ENCODE assay signal across 30 mouse cellular contexts in the genomic region with DNA sequence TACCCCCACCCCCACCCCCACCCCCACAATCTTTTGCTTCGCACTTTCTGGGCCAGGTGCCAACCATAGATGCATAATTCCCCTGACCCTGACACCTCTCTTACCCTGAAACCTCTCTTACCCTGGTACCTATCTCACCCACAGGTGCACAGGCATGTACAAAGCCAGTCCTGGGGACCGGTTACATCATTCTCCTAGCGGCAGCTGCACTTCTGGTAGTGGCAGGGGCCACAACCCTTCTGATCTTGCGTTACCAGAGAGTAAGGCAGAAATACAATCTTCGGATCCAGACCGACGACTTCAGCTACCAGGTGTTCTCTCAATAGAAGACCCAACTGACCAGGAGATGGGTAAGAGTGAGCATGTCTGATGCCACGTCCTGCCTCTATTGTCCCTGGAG. TPM values are rescaled to one million over a fixed set of nuclear protein-coding genes. Genes with fewer than 3 reads are reported as not detected.
"Had no signal": no experiment of that assay in that cellular context is flagged by ENCODE, and none has a peak within 500 bp of the region (broad histone marks: within the 10 kb centered on the region; RNA-seq: fewer than 3 reads in every experiment).

No protein-coding gene starts in this region.

- H3K4me1 ChIP-seq: heart, embryonic 13.5 days; heart, embryonic 15.5 days; hindbrain, embryonic 12.5 days; intestine, embryonic 15.5 days had no signal

- ATAC-seq: forebrain, postnatal 0 days; hindbrain, embryonic 16.5 days; inflammation-experienced regulatory T-cells, adult 6 months; intestine, embryonic 15.5 days; intestine, postnatal 0 days had no signal

- DNase-seq: forebrain, postnatal 0 days; gastrocnemius, postnatal 14 days; gastrocnemius, postnatal 36 days; heart, adult 11 months; heart, adult 2 months; heart, postnatal 14 days; heart, postnatal 36 days; kidney, adult 18-20 months; kidney, adult 8-10 months; kidney, postnatal 10 days; kidney, postnatal 25 days; kidney, postnatal 4 days; left cerebral cortex, postnatal 4 days had no signal

- H3K27ac ChIP-seq: heart, adult 2 months; heart, embryonic 13.5 days; heart, embryonic 15.5 days; hindbrain, embryonic 12.5 days; hindbrain, embryonic 14.5 days; intestine, embryonic 15.5 days; layer of hippocampus, adult 2 months; limb, embryonic 13.5 days; limb, embryonic 15.5 days had no signal

- H3K4me2 ChIP-seq: heart, embryonic 13.5 days; heart, embryonic 15.5 days; hindbrain, embryonic 12.5 days; hindbrain, embryonic 14.5 days; intestine, embryonic 15.5 days; limb, embryonic 13.5 days; limb, embryonic 15.5 days had no signal

- H3K9ac ChIP-seq: forebrain, postnatal 0 days; heart, embryonic 13.5 days; heart, embryonic 15.5 days; hindbrain, embryonic 12.5 days; hindbrain, embryonic 14.5 days; intestine, embryonic 15.5 days; limb, embryonic 13.5 days; limb, embryonic 15.5 days had no signal

- H3K36me3 ChIP-seq: heart, embryonic 13.5 days; heart, embryonic 15.5 days; hindbrain, embryonic 12.5 days; intestine, embryonic 15.5 days; limb, embryonic 13.5 days; limb, embryonic 15.5 days had no signal

- H3K9me3 ChIP-seq: heart, embryonic 13.5 days; heart, embryonic 15.5 days; hindbrain, embryonic 12.5 days; intestine, embryonic 15.5 days; limb, embryonic 13.5 days; limb, embryonic 15.5 days had no signal

- H3K27me3 ChIP-seq: heart, embryonic 15.5 days; hindbrain, embryonic 12.5 days; intestine, embryonic 15.5 days; limb, embryonic 13.5 days; limb, embryonic 15.5 days had no signal

- H3K4me3 ChIP-seq: heart, adult 2 months; heart, embryonic 13.5 days; heart, embryonic 15.5 days; hindbrain, embryonic 12.5 days; intestine, embryonic 15.5 days; layer of hippocampus, adult 2 months; limb, embryonic 13.5 days; limb, embryonic 15.5 days had no signal

RNA-seq across cellular contexts. Expression of a gene that starts 54.0 kb away (rescaled TPM):
- total RNA-seq: gastrocnemius, adult 18-20 months; gastrocnemius, adult 8-10 months; gastrocnemius, postnatal 36 days; heart, adult 2 months; heart, postnatal 14 days; heart, postnatal 36 days; hematopoietic stem cell, adult 5-6 weeks had no signal
- polyA plus RNA-seq: gonadal fat pad, adult 2 months; heart, adult 2 months; heart, postnatal 0 days; hindbrain, embryonic 14.5 days; inflammation-experienced regulatory T-cells, adult 6 months; limb, embryonic 11.5 days; limb, embryonic 13.5 days; limb, embryonic 15.5 days had no signal
